Mouse (Mus musculus) large intestine, adult 2 months (tissue): ENCODE measurements at regions not wholly inside any gene's neighbourhood (a gene's known extent, or its start where the extent isn't known, plus 50 kb on each side); places are given as distances from the start of the nearest gene placed in this dataset.

Experiments
- DNase-seq: peaks from one replicate; pipeline ENCODE4 v3.0.0-alpha.2; 2012; ENCODE audit warnings: low read depth, low spot score
- WGBS: fragments of 180-500 bp; shearing (Covaris S2); methylation state at CpG from one replicate; pipeline ENCODE4 v1.1.7; 2018; 5-methylcytosine and 5-hydroxymethylcytosine counted together

GRCm38 (mm10) chr15:36920886-36921285, 86.7 kb downstream of the Zfp706 start:
- no peak for DNase-seq

GRCm38 (mm10) chr15:36919704-36920103, 87.9 kb downstream of the Zfp706 start:
- DNase-seq = no peak
- WGBS = 90% methylated on average over 5 of the region's 5 CpGs

GRCm38 (mm10) chr15:36919209-36919608, 88.4 kb downstream of the Zfp706 start:
- DNase-seq = no peak
- WGBS = 62% methylated on average over 4 of the region's 4 CpGs

- WGBS = 79% methylated on average over 4 of the region's 4 CpGs
- DNase-seq = no peak
Measured at GRCm38 (mm10) chr15:36916998-36917397, 90.6 kb downstream of the Zfp706 start.

- no peak for DNase-seq
- WGBS = 68% methylated on average over 11 of the region's 11 CpGs
Measured at GRCm38 (mm10) chr15:36914239-36915100, 93.1 kb downstream of the Zfp706 start.

GRCm38 (mm10) chr15:36913308-36913707, 94.3 kb downstream of the Zfp706 start:
- no peak for DNase-seq
- 60% methylated on average over 7 of the region's 7 CpGs for WGBS

- DNase-seq = no peak
- 86% methylated on average over 2 of the region's 2 CpGs for WGBS
Measured at GRCm38 (mm10) chr15:36910272-36910671, 97.3 kb downstream of the Zfp706 start.

- WGBS = 34% methylated on average over 3 of the region's 3 CpGs
- DNase-seq = no peak
Measured at GRCm38 (mm10) chr15:36909494-36909893, 98.1 kb downstream of the Zfp706 start.

GRCm38 (mm10) chr15:36906789-36907188, 100.8 kb downstream of the Zfp706 start:
- WGBS = 55% methylated on average over 5 of the region's 5 CpGs

GRCm38 (mm10) chr15:36906052-36906451, 101.5 kb downstream of the Zfp706 start:
- WGBS = 71% methylated on average over 3 of the region's 3 CpGs
- DNase-seq = no peak

More at GRCm38 (mm10) chr15:36906789-36907188, 100.8 kb downstream of the Zfp706 start:
- no peak for DNase-seq

GRCm38 (mm10) chr15:36903922-36904321, 103.7 kb downstream of the Zfp706 start:
- no peak for DNase-seq

GRCm38 (mm10) chr15:36903309-36903708, 104.3 kb downstream of the Zfp706 start:
- WGBS = 38% methylated on average over 4 of the region's 4 CpGs
- no peak for DNase-seq

More at GRCm38 (mm10) chr15:36903922-36904321, 103.7 kb downstream of the Zfp706 start:
- WGBS = 68% methylated on average over 5 of the region's 5 CpGs

GRCm38 (mm10) chr15:36901830-36902285, 105.7 kb downstream of the Zfp706 start:
- no peak for DNase-seq
- 47% methylated on average over 7 of the region's 7 CpGs for WGBS

GRCm38 (mm10) chr15:36901350-36901749, 106.2 kb downstream of the Zfp706 start:
- WGBS = 59% methylated on average over 5 of the region's 5 CpGs

GRCm38 (mm10) chr15:36900940-36901339, 106.6 kb downstream of the Zfp706 start:
- no peak for DNase-seq
- 27% methylated on average over 2 of the region's 2 CpGs for WGBS

More at GRCm38 (mm10) chr15:36901350-36901749, 106.2 kb downstream of the Zfp706 start:
- DNase-seq = no peak

GRCm38 (mm10) chr15:36899882-36900281, 107.7 kb downstream of the Zfp706 start:
- 37% methylated on average over 2 of the region's 2 CpGs for WGBS
- DNase-seq = no peak

GRCm38 (mm10) chr15:36898857-36899523, 108.6 kb downstream of the Zfp706 start:
- DNase-seq = peak; percentile 94
- 24% methylated on average over 11 of the region's 11 CpGs for WGBS

- 65% methylated on average over 6 of the region's 6 CpGs for WGBS
- DNase-seq = no peak
Measured at GRCm38 (mm10) chr15:36898326-36898725, 109.2 kb downstream of the Zfp706 start.

GRCm38 (mm10) chr15:36896265-36896664, 111.3 kb downstream of the Zfp706 start:
- WGBS = 75% methylated on average over 4 of the region's 4 CpGs
- DNase-seq = no peak

GRCm38 (mm10) chr15:36895031-36895430, 112.5 kb downstream of the Zfp706 start:
- DNase-seq = no peak
- WGBS = 93% methylated on average over 4 of the region's 4 CpGs
